Mouse (Mus musculus): ENCODE data around the gene Ppp1cb.

The Ppp1cb gene

DNA sequence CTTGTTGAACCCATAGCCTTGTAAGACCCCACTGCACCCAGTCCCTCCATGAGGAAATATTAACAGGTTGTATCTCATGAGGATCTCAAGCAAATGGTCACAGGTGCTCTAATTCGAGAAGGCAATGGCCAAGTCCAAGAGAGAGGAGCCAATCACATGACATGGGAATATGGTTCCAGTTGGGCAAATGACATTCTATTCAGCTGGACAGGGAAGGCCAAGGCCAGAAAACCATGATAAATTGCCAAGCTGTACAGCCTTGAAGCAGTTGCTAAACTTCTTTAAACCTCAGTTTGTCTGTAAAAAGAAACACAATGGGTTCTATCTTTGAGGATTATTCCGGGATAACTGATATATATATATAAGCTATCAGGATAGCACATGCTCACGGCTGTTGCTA is 14.7 kb upstream of the Ppp1cb start:
- no peak for DNase-seq (ENCODE audit: low spot score)

- no peak for DNase-seq (ENCODE audit: low spot score)
Measured at GRCm38 (mm10) chr5:32445287-32445921, 13.2 kb upstream of the Ppp1cb start.

DNA sequence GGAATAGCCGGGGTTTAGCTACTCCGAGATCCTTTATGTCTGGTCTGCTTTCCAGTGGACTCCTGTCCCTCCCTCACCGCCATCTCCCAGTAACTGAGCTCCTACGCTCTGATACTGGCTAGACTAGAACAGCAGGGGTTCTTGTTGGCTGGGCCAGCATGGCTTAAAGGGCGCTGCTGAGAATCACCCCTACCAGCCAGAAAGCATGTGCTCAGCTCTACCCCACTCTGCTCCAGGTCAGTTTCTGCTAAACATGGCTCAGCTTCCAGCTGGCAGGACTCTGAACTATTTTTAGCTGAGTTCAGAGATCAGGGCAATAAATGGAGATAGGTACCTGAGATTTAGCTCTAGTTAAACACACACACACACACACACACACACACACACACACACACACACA is 12.2 kb upstream of the Ppp1cb start:
- DNase-seq (ENCODE audit: low spot score) = no peak

DNA sequence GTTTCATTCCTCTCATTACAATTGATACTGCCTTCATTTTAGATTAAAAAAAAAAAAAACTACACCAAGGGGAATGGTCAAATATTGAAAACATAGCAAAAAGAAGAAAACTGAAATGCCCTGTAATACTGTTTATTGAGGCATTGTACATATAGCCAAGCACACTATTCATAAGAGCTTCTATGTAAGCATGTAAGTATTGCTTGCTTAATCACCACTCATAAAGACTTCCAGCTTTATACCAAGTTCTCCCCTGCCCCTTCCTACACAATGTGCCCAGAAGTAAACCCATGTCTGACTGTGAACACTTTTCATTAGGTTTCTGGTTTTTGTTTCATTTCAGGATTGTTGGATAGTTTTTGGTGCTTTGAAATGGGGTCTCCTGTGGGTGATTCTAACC is 11.8 kb upstream of the Ppp1cb start:
- DNase-seq (ENCODE audit: low spot score) = no peak

DNA sequence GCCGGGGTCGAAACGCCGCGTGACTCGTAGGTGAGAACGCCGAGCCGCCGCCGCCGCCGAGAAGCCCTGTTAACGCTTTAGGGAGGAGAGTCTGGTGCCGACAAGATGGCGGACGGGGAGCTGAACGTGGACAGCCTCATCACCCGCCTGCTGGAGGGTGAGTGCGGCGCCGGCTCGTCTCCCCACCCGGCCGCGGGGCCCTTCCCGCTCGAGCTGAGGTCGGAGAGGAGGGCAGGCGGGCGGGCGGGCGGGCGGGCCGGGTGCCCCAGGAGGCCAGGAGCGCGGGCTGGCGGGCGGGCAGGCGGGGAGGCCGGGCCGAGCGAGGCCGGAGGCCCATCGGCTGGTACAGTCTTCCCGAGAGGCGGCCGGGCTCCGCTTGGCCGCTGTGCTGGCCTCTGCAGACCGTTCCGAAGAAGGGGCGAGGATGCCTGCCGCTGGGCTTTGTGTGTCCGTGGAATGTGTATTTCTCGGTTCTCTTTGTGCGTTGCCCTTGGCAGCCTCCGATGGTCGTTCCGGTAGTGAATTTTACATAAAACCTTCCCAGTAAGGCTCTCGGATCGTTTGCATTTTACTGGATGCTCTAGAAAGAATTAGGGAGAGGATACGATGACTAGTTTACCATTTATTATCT is 723 bp downstream of the Ppp1cb start:
- DNase-seq (ENCODE audit: low spot score) = no peak

DNA sequence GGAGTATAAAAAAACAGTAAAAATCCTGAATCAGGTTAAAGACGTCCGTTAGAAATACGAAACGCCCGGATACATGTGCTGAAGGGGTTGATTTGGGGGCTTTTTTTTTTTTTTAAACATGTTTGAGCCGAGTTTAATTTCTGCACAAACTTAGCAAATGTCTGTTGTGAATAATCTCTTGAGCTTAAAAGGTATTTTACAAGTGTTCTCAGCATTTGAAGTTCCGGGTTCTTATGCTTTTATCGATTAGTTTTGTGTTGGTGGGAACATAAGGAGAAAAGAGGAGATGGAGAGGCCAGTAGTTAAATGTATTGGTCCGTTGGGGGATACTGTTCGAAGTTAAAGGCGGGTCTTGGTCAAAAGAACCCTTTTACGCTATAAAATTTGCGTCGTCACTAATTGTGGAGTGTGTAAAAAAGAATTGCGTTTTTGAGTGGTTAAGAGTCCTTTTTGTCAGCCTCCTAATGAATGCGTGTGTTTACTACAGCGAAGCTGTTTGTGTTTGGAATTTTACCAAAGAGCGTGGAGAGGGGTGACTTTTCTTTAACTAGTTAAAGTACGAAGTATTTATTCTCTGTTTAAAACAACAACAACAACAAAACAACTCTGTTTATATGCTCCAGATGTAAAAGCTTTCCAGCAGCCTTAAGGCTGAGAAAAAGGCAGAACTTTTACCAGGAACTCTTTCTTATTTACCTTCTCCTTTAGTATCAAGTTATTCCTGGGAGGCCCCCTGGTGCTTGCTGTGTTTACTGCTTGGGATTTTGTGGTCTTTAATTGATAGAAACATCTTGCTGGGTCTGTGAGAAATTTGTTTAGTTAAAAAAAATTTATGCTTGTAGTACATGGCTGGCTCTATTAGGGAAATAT is 1.5 kb downstream of the Ppp1cb start:
- DNase-seq (ENCODE audit: low spot score) = no peak

GRCm38 (mm10) chr5:32460973-32461372 is 2.3 kb downstream of the Ppp1cb start:
- no peak for DNase-seq (ENCODE audit: low spot score)

- DNase-seq (ENCODE audit: low spot score) = no peak
Measured at GRCm38 (mm10) chr5:32472332-32473028, 13.8 kb downstream of the Ppp1cb start.

GRCm38 (mm10) chr5:32473029-32473352 is 14.3 kb downstream of the Ppp1cb start:
- no peak for DNase-seq (ENCODE audit: low spot score)

DNA sequence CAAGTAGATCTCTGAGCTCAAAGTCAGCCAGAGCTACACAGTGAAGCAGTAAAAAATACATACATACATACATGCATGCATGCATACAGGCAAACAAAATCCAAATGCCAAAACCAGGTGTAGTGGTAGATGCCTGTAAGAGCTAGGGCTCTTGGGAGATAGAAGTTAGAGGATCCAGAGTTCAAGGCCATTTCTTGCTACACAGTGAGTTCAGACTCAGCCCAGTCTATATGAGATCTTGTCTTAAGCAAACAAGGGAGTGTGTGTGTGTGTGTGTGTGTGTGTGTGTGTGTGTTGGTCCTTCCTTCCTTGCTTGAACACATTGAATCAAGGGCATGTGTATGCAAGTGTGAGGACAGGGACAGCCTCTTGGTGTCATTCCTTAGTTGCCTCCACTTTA is 17.9 kb downstream of the Ppp1cb start:
- no peak for DNase-seq (ENCODE audit: low spot score)

DNA sequence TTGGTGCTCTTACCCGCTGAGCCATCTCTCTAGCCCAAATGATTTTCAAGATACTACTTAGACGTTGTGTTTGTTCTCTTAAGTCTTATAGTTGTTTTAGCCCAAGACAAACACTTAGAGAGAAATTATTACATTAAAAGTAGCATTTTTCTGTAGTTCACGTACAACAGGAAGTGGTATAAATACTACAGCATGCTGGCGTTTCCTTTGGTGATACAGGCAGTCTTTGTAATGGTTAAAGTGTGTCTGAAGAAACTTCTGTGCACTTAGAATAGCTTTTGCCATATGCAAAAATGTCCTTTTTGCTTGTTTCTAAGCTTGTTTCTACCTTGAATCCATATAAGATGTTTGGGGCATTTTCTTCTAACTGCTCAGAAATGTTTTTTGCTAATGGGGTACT is 20.3 kb downstream of the Ppp1cb start:
- no peak for DNase-seq (ENCODE audit: low spot score)

GRCm38 (mm10) chr5:32485430-32485829 is 26.8 kb downstream of the Ppp1cb start:
- no peak for DNase-seq (ENCODE audit: low spot score)

GRCm38 (mm10) chr5:32488044-32488443 is 29.4 kb downstream of the Ppp1cb start:
- no peak for DNase-seq (ENCODE audit: low spot score)

DNA sequence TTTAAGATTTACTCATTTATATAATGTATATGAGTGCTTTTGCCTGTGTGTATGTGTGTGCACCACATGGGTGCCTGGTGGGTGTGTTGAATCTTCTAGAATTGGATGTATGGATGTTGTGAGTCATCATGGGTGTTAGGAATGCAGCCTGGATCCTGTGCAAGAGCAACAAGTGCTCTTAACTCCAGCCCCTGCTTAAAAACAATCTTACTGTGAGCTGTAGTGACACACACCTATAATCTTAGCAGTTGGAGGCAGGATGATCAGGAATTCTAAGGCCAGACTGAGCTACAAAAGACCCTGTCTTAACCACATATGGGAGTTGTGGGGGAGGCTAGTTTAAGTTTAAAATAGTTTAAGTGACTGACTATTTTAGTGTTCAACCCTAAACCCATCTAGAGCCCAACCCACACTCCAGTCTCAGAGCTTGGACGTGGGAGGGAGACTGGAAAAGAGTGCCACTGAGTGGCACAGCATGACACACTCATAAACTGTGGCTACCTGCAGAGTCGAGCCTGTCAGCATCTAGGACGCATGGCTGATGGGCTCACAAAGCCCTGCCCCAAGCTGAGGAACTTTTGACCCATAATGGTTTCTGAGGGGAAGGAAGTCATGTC is 35.5 kb downstream of the Ppp1cb start:
- DNase-seq (ENCODE audit: low spot score) = peak; percentile 46

GRCm38 (mm10) chr5:32508766-32509165 is 50.1 kb downstream of the Ppp1cb start:
- no peak for DNase-seq (ENCODE audit: low spot score)

- DNase-seq (ENCODE audit: low spot score) = no peak
Measured at GRCm38 (mm10) chr5:32520381-32520780, 61.7 kb downstream of the Ppp1cb start.

GRCm38 (mm10) chr5:32549449-32549848 is 90.8 kb downstream of the Ppp1cb start:
- no peak for DNase-seq (ENCODE audit: low spot score)

- DNase-seq (ENCODE audit: low spot score) = no peak
Measured at GRCm38 (mm10) chr5:32564697-32565096, 106.1 kb downstream of the Ppp1cb start.
